Mouse (Mus musculus) midbrain, embryonic 15.5 days (tissue): Measurements from ENCODE around the gene Psme2. TPM values are rescaled to one million over a fixed set of nuclear protein-coding genes. Genes with fewer than 3 reads are reported as not detected.

Source experiments
- ATAC-seq: fragments of 200-750 bp; cut with Nextera tagmentation; replicated peaks from 2 replicates; pipeline ENCODE4 v1.8.0; 2017; ENCODE audit warnings: moderate TSS enrichment
- H3K27ac ChIP-seq: fragments of 300-500 bp; sonication (generic); 2 replicates; pipeline ENCODE4 v1.5.1; 2015; ENCODE audit warnings: mild to moderate bottlenecking, inconsistent platforms
- H3K27me3 ChIP-seq: fragments of 300-500 bp; sonication (generic); replicated peaks from 2 replicates; pipeline ENCODE4 v1.6.1; 2015; ENCODE audit warnings: inconsistent platforms
- H3K36me3 ChIP-seq: fragments of 300-500 bp; sonication (generic); replicated peaks from 2 replicates; pipeline ENCODE4 v1.6.1; 2015; ENCODE audit warnings: inconsistent platforms
- H3K4me1 ChIP-seq: fragments of 300-500 bp; sonication (generic); 2 replicates; pipeline ENCODE4 v1.6.1; 2015; ENCODE audit warnings: inconsistent platforms
- H3K4me2 ChIP-seq: fragments of 300-500 bp; sonication (generic); 2 replicates; pipeline ENCODE4 v1.6.1; 2015; ENCODE audit warnings: inconsistent platforms, mild to moderate bottlenecking, moderate library complexity
- H3K4me3 ChIP-seq: fragments of 300-500 bp; sonication (generic); 2 replicates; pipeline ENCODE4 v1.5.1; 2015; ENCODE audit warnings: mild to moderate bottlenecking, inconsistent platforms
- H3K9ac ChIP-seq: fragments of 300-500 bp; sonication (generic); 2 replicates; pipeline ENCODE4 v1.6.1; 2015; ENCODE audit warnings: mild to moderate bottlenecking, inconsistent platforms
- H3K9me3 ChIP-seq: fragments of 300-500 bp; sonication (generic); 2 replicates; pipeline ENCODE4 v1.6.1; 2016; ENCODE audit warnings: inconsistent platforms
- WGBS: fragments of 180-500 bp; shearing (Covaris S2); methylation state at CpG from one replicate; pipeline ENCODE4 v1.1.7; 2015; ENCODE audit warnings: mixed read lengths; 5-methylcytosine and 5-hydroxymethylcytosine counted together
- polyA plus RNA-seq: library from polyadenylated mRNA; unstranded; fragments of >200 nt; fragmentation: Nextera tagmentation; extraction: Ambion mirVana; gene quantifications from 2 replicates; pipeline ENCODE4 v1.2.1, GENCODE M21; 2015

Psme2 gene
- 150 and 184 TPM in 2 replicates for polyA plus RNA-seq

GRCm38 (mm10) chr14:55590748-55591330, at the start of gene Psme2:
Gene Psme2, minus strand, starts transcription at chr14:55591113.
- peaks cover 34% of the 10 kb centered on the region for H3K4me1 ChIP-seq
- peak within 1 kb of the TSS; percentile 96 for H3K4me2 ChIP-seq
- no peaks in the 10 kb centered on the region for H3K9me3 ChIP-seq
- H3K27me3 ChIP-seq = no peaks in the 10 kb centered on the region
- peak within 1 kb of the TSS; percentile 90 for H3K27ac ChIP-seq
- peaks cover 9% of the 10 kb centered on the region; the same call in 1 of the 2 replicates for H3K36me3 ChIP-seq
- H3K4me3 ChIP-seq = peak within 1 kb of the TSS; percentile 85
- peak within 1 kb of the TSS; percentile 91 for H3K9ac ChIP-seq
- WGBS = under 1% methylated on average over 22 of the region's 22 CpGs
- ATAC-seq = peak; percentile 96

- Histone ChIP-seq H3K27ac (no peak within 1 kb of the TSS), H3K27me3 (no peaks in the 10 kb centered on the region), H3K9me3 (no peaks in the 10 kb centered on the region), H3K36me3 (peaks cover 40% of the 10 kb centered on the region), H3K4me2 (no peak within 1 kb of the TSS), H3K4me3 (no peak within 1 kb of the TSS), H3K9ac (no peak within 1 kb of the TSS), H3K4me1 (peaks cover 27% of the 10 kb centered on the region)
- ATAC-seq = no peak
- 95% methylated on average over 9 of the region's 9 CpGs for WGBS
These were observed 46.9 kb upstream of the Psme2 start, which contains the start of gene Gm49378 for GRCm38 (mm10) chr14:55637795-55638194. Gene Gm49378, minus strand, starts transcription at chr14:55637895.

- peaks cover 55% of the 10 kb centered on the region for H3K36me3 ChIP-seq
- WGBS = 1% methylated on average over 32 of the region's 33 CpGs
- H3K4me2 ChIP-seq = peak within 1 kb of the TSS; percentile 90
- peak within 1 kb of the TSS; percentile 78 for H3K27ac ChIP-seq
- H3K4me1 ChIP-seq = peaks cover 20% of the 10 kb centered on the region
- H3K9ac ChIP-seq = peak within 1 kb of the TSS; percentile 72
- H3K4me3 ChIP-seq = peak within 1 kb of the TSS; percentile 66
- peak; percentile 93 for ATAC-seq
- H3K9me3 ChIP-seq = no peaks in the 10 kb centered on the region
- no peaks in the 10 kb centered on the region for H3K27me3 ChIP-seq
These were observed 44.7 kb upstream of the Psme2 start, which contains the start of gene Ipo4 for GRCm38 (mm10) chr14:55635523-55636007. Gene Ipo4, minus strand, starts transcription at chr14:55635957.

GRCm38 (mm10) chr14:55634874-55635522, 44.1 kb upstream of the Psme2 start:
- peak overlapping the region; percentile 72 for H3K9ac ChIP-seq
- H3K4me3 ChIP-seq = peak overlapping the region; percentile 66
- H3K27me3 ChIP-seq = no peaks in the 10 kb centered on the region
- H3K4me1 ChIP-seq = peaks cover 20% of the 10 kb centered on the region
- H3K27ac ChIP-seq = peak overlapping the region; percentile 78
- H3K9me3 ChIP-seq = no peaks in the 10 kb centered on the region
- H3K36me3 ChIP-seq = peaks cover 56% of the 10 kb centered on the region
- peak; percentile 79 for ATAC-seq
- H3K4me2 ChIP-seq = peak overlapping the region; percentile 90
- WGBS = 3% methylated on average over 23 of the region's 23 CpGs

- no peak overlapping the region for H3K27ac ChIP-seq
- no peak overlapping the region for H3K9ac ChIP-seq
- H3K27me3 ChIP-seq = no peaks in the 10 kb centered on the region
- WGBS = 62% methylated on average over 5 of the region's 5 CpGs
- peaks cover 5% of the 10 kb centered on the region; the same call in 1 of the 2 replicates for H3K4me1 ChIP-seq
- no peak for ATAC-seq
- no peak overlapping the region for H3K4me3 ChIP-seq
- H3K36me3 ChIP-seq = peaks cover 83% of the 10 kb centered on the region
- no peak overlapping the region for H3K4me2 ChIP-seq
- H3K9me3 ChIP-seq = no peaks in the 10 kb centered on the region
These were observed 38.4 kb upstream of the Psme2 start for GRCm38 (mm10) chr14:55629312-55629711.

- H3K9me3 ChIP-seq = no peaks in the 10 kb centered on the region
- no peak for ATAC-seq
These were observed 37.3 kb upstream of the Psme2 start for GRCm38 (mm10) chr14:55628077-55628827.

GRCm38 (mm10) chr14:55618486-55619195, 27.7 kb upstream of the Psme2 start:
- Histone ChIP-seq H3K36me3 (no peaks in the 10 kb centered on the region), H3K4me2 (peak overlapping the region; percentile 31), H3K9ac (no peak overlapping the region), H3K4me1 (no peaks in the 10 kb centered on the region), H3K4me3 (peak overlapping the region; percentile 24), H3K27ac (no peak overlapping the region), H3K9me3 (no peaks in the 10 kb centered on the region), H3K27me3 (no peaks in the 10 kb centered on the region)
- ATAC-seq = no peak
- 58% methylated on average over 22 of the region's 22 CpGs for WGBS

More at GRCm38 (mm10) chr14:55628077-55628827, 37.3 kb upstream of the Psme2 start:
- Histone ChIP-seq H3K27me3 (no peaks in the 10 kb centered on the region), H3K9ac (no peak overlapping the region), H3K36me3 (peaks cover 78% of the 10 kb centered on the region), H3K4me2 (no peak overlapping the region), H3K4me3 (no peak overlapping the region), H3K4me1 (no peaks in the 10 kb centered on the region), H3K27ac (no peak overlapping the region)
- WGBS = 95% methylated on average over 27 of the region's 27 CpGs

- no peaks in the 10 kb centered on the region for H3K4me1 ChIP-seq
- no peaks in the 10 kb centered on the region for H3K9me3 ChIP-seq
- H3K4me3 ChIP-seq = peak within 1 kb of the TSS; percentile 24
- H3K36me3 ChIP-seq = no peaks in the 10 kb centered on the region
- WGBS = 21% methylated on average over 21 of the region's 21 CpGs
- ATAC-seq = peak; percentile 77
- H3K9ac ChIP-seq = no peak within 1 kb of the TSS
- H3K27ac ChIP-seq = no peak within 1 kb of the TSS
- H3K27me3 ChIP-seq = no peaks in the 10 kb centered on the region
- H3K4me2 ChIP-seq = peak within 1 kb of the TSS; percentile 31
These were observed 26.9 kb upstream of the Psme2 start, which contains the start of gene Rec8 for GRCm38 (mm10) chr14:55617822-55618221. Gene Rec8, plus strand, starts transcription at chr14:55618037.

GRCm38 (mm10) chr14:55616844-55617243, 25.9 kb upstream of the Psme2 start:
- Histone ChIP-seq H3K4me1 (no peaks in the 10 kb centered on the region), H3K4me3 (no peak overlapping the region), H3K4me2 (no peak overlapping the region), H3K27ac (no peak overlapping the region), H3K27me3 (no peaks in the 10 kb centered on the region), H3K9ac (no peak overlapping the region), H3K36me3 (no peaks in the 10 kb centered on the region), H3K9me3 (no peaks in the 10 kb centered on the region)
- no peak for ATAC-seq
- 94% methylated on average over 2 of the region's 2 CpGs for WGBS

GRCm38 (mm10) chr14:55615876-55616275, 25.0 kb upstream of the Psme2 start:
- H3K36me3 ChIP-seq = no peaks in the 10 kb centered on the region
- H3K9ac ChIP-seq = no peak overlapping the region
- WGBS = 60% methylated on average over 2 of the region's 2 CpGs
- H3K27ac ChIP-seq = no peak overlapping the region
- no peak overlapping the region for H3K4me3 ChIP-seq
- ATAC-seq = no peak
- H3K9me3 ChIP-seq = no peaks in the 10 kb centered on the region
- H3K4me2 ChIP-seq = no peak overlapping the region
- H3K4me1 ChIP-seq = no peaks in the 10 kb centered on the region
- no peaks in the 10 kb centered on the region for H3K27me3 ChIP-seq

GRCm38 (mm10) chr14:55614565-55615178, 23.8 kb upstream of the Psme2 start:
- no peak for ATAC-seq
- 81% methylated on average over 7 of the region's 7 CpGs for WGBS
- H3K9me3 ChIP-seq = no peaks in the 10 kb centered on the region

More at GRCm38 (mm10) chr14:55614565-55615178, 23.8 kb upstream of the Psme2 start:
- H3K4me3 ChIP-seq = no peak overlapping the region
- H3K4me1 ChIP-seq = no peaks in the 10 kb centered on the region
- no peak overlapping the region for H3K4me2 ChIP-seq
- no peaks in the 10 kb centered on the region for H3K27me3 ChIP-seq
- H3K36me3 ChIP-seq = peaks cover 3% of the 10 kb centered on the region; the same call in 1 of the 2 replicates
- no peak overlapping the region for H3K27ac ChIP-seq
- H3K9ac ChIP-seq = no peak overlapping the region
